Mouse (Mus musculus): Measurements from ENCODE around the gene Ppt2. TPM values are rescaled to one million over a fixed set of nuclear protein-coding genes. Genes with fewer than 3 reads are reported as not detected.

The Ppt2 gene
- polyA plus RNA-seq (2015; fragmentation: Nextera tagmentation; extraction: Ambion mirVana), result 16.2 and 17.7 TPM in 2 replicates

- H3K9ac ChIP-seq (replicated peaks; ENCODE audit: low read depth, low read length), result peak within 1 kb of the TSS; percentile 65
- ATAC-seq, result no peak
- H3K27ac ChIP-seq (ENCODE audit: low read length), result peak within 1 kb of the TSS; percentile 82
- peak within 1 kb of the TSS; percentile 69 for H3K4me3 ChIP-seq (replicated peaks; ENCODE audit: low read length)
- no peaks in the 10 kb centered on the region; the same call in 1 of the 2 replicates for H3K36me3 ChIP-seq (ENCODE audit: control insufficient read depth, insufficient read depth)
- H3K27me3 ChIP-seq (replicated peaks; ENCODE audit: control insufficient read depth, insufficient read depth, low read length), result peaks cover 16% of the 10 kb centered on the region
- H3K4me2 ChIP-seq (ENCODE audit: low read length), result peak within 1 kb of the TSS; percentile 89
- H3K9me3 ChIP-seq (ENCODE audit: control insufficient read depth, low read length), result no peaks in the 10 kb centered on the region
- peaks cover 60% of the 10 kb centered on the region for H3K4me1 ChIP-seq (replicated peaks; ENCODE audit: control insufficient read depth, insufficient read depth, low read length)
- 6% methylated on average over 29 of the region's 29 CpGs for WGBS
Observed at GRCm38 (mm10) chr17:34627943-34628643, at the start of gene Ppt2. Ppt2 (minus strand) TSS chr17:34628510.

GRCm38 (mm10) chr17:34676671-34677070 is 48.4 kb upstream of the Ppt2 start:
- peaks cover 24% of the 10 kb centered on the region for H3K27me3 ChIP-seq (replicated peaks; ENCODE audit: control insufficient read depth, insufficient read depth, low read length)
- H3K4me3 ChIP-seq (replicated peaks; ENCODE audit: low read length), result no peak overlapping the region

GRCm38 (mm10) chr17:34676093-34676460 is 47.8 kb upstream of the Ppt2 start:
- Histone ChIP-seq H3K4me3 (replicated peaks; ENCODE audit: low read length) (no peak overlapping the region), H3K27me3 (replicated peaks; ENCODE audit: control insufficient read depth, insufficient read depth, low read length) (peaks cover 30% of the 10 kb centered on the region), H3K27ac (ENCODE audit: low read length) (no peak overlapping the region), H3K9ac (replicated peaks; ENCODE audit: low read depth, low read length) (no peak overlapping the region), H3K4me2 (ENCODE audit: low read length) (no peak overlapping the region), H3K36me3 (ENCODE audit: control insufficient read depth, insufficient read depth) (no peaks in the 10 kb centered on the region), H3K4me1 (replicated peaks; ENCODE audit: control insufficient read depth, insufficient read depth, low read length) (peaks cover 11% of the 10 kb centered on the region), H3K9me3 (ENCODE audit: control insufficient read depth, low read length) (no peaks in the 10 kb centered on the region)
- WGBS, result 74% methylated on average over 6 of the region's 6 CpGs
- no peak for ATAC-seq

More at GRCm38 (mm10) chr17:34676671-34677070, 48.4 kb upstream of the Ppt2 start:
- H3K4me2 ChIP-seq (ENCODE audit: low read length), result no peak overlapping the region
- no peak overlapping the region for H3K27ac ChIP-seq (ENCODE audit: low read length)
- H3K9me3 ChIP-seq (ENCODE audit: control insufficient read depth, low read length), result no peaks in the 10 kb centered on the region
- H3K36me3 ChIP-seq (ENCODE audit: control insufficient read depth, insufficient read depth), result no peaks in the 10 kb centered on the region
- ATAC-seq, result no peak
- H3K4me1 ChIP-seq (replicated peaks; ENCODE audit: control insufficient read depth, insufficient read depth, low read length), result peaks cover 6% of the 10 kb centered on the region
- 81% methylated on average over 12 of the region's 12 CpGs for WGBS
- H3K9ac ChIP-seq (replicated peaks; ENCODE audit: low read depth, low read length), result no peak overlapping the region

GRCm38 (mm10) chr17:34675205-34676092 is 47.1 kb upstream of the Ppt2 start:
- no peaks in the 10 kb centered on the region for H3K9me3 ChIP-seq (ENCODE audit: control insufficient read depth, low read length)
- H3K4me3 ChIP-seq (replicated peaks; ENCODE audit: low read length), result no peak overlapping the region
- no peak overlapping the region for H3K9ac ChIP-seq (replicated peaks; ENCODE audit: low read depth, low read length)
- H3K36me3 ChIP-seq (ENCODE audit: control insufficient read depth, insufficient read depth), result no peaks in the 10 kb centered on the region
- H3K4me1 ChIP-seq (replicated peaks; ENCODE audit: control insufficient read depth, insufficient read depth, low read length), result peaks cover 11% of the 10 kb centered on the region
- H3K27me3 ChIP-seq (replicated peaks; ENCODE audit: control insufficient read depth, insufficient read depth, low read length), result peaks cover 37% of the 10 kb centered on the region
- 73% methylated on average over 13 of the region's 13 CpGs for whole genome bisulfite sequencing
- ATAC-seq, result no peak
- H3K27ac ChIP-seq (ENCODE audit: low read length), result no peak overlapping the region
- no peak overlapping the region for H3K4me2 ChIP-seq (ENCODE audit: low read length)

- Histone ChIP-seq H3K4me1 (replicated peaks; ENCODE audit: control insufficient read depth, insufficient read depth, low read length) (peaks cover 11% of the 10 kb centered on the region), H3K27me3 (replicated peaks; ENCODE audit: control insufficient read depth, insufficient read depth, low read length) (peaks cover 44% of the 10 kb centered on the region), H3K9ac (replicated peaks; ENCODE audit: low read depth, low read length) (no peak overlapping the region), H3K27ac (ENCODE audit: low read length) (no peak overlapping the region), H3K4me2 (ENCODE audit: low read length) (no peak overlapping the region), H3K9me3 (ENCODE audit: control insufficient read depth, low read length) (no peaks in the 10 kb centered on the region), H3K4me3 (replicated peaks; ENCODE audit: low read length) (no peak overlapping the region), H3K36me3 (ENCODE audit: control insufficient read depth, insufficient read depth) (no peaks in the 10 kb centered on the region)
- WGBS, result 71% methylated on average over 11 of the region's 11 CpGs
- ATAC-seq, result no peak
Observed at GRCm38 (mm10) chr17:34674524-34675204, 46.4 kb upstream of the Ppt2 start.

- 78% methylated on average over 7 of the region's 7 CpGs for WGBS
- H3K4me1 ChIP-seq (replicated peaks; ENCODE audit: control insufficient read depth, insufficient read depth, low read length), result peaks cover 11% of the 10 kb centered on the region
- H3K9me3 ChIP-seq (ENCODE audit: control insufficient read depth, low read length), result no peaks in the 10 kb centered on the region
- no peak overlapping the region for H3K4me3 ChIP-seq (replicated peaks; ENCODE audit: low read length)
- H3K9ac ChIP-seq (replicated peaks; ENCODE audit: low read depth, low read length), result no peak overlapping the region
- no peak for ATAC-seq
- no peak overlapping the region for H3K27ac ChIP-seq (ENCODE audit: low read length)
- H3K36me3 ChIP-seq (ENCODE audit: control insufficient read depth, insufficient read depth), result no peaks in the 10 kb centered on the region
- H3K4me2 ChIP-seq (ENCODE audit: low read length), result no peak overlapping the region
- H3K27me3 ChIP-seq (replicated peaks; ENCODE audit: control insufficient read depth, insufficient read depth, low read length), result peaks cover 44% of the 10 kb centered on the region
Observed at GRCm38 (mm10) chr17:34673139-34673538, 44.8 kb upstream of the Ppt2 start.

GRCm38 (mm10) chr17:34672246-34672792 is 44.0 kb upstream of the Ppt2 start:
- H3K27me3 ChIP-seq (replicated peaks; ENCODE audit: control insufficient read depth, insufficient read depth, low read length), result peaks cover 44% of the 10 kb centered on the region
- no peak for ATAC-seq
- peak overlapping the region; percentile 41 for H3K4me3 ChIP-seq (replicated peaks; ENCODE audit: low read length)
- no peaks in the 10 kb centered on the region for H3K36me3 ChIP-seq (ENCODE audit: control insufficient read depth, insufficient read depth)
- H3K9me3 ChIP-seq (ENCODE audit: control insufficient read depth, low read length), result no peaks in the 10 kb centered on the region
- 32% methylated on average over 49 of the region's 49 CpGs for WGBS
- no peak overlapping the region for H3K27ac ChIP-seq (ENCODE audit: low read length)
- no peak overlapping the region; the same call in 1 of the 2 replicates for H3K9ac ChIP-seq (replicated peaks; ENCODE audit: low read depth, low read length)
- H3K4me1 ChIP-seq (replicated peaks; ENCODE audit: control insufficient read depth, insufficient read depth, low read length), result peaks cover 11% of the 10 kb centered on the region
- peak overlapping the region; percentile 63 for H3K4me2 ChIP-seq (ENCODE audit: low read length)

- Histone ChIP-seq H3K9ac (replicated peaks; ENCODE audit: low read depth, low read length) (peak overlapping the region; percentile 25), H3K27ac (ENCODE audit: low read length) (no peak overlapping the region), H3K36me3 (ENCODE audit: control insufficient read depth, insufficient read depth) (no peaks in the 10 kb centered on the region), H3K4me1 (replicated peaks; ENCODE audit: control insufficient read depth, insufficient read depth, low read length) (peaks cover 11% of the 10 kb centered on the region), H3K4me2 (ENCODE audit: low read length) (peak overlapping the region; percentile 63), H3K27me3 (replicated peaks; ENCODE audit: control insufficient read depth, insufficient read depth, low read length) (peaks cover 44% of the 10 kb centered on the region), H3K9me3 (ENCODE audit: control insufficient read depth, low read length) (no peaks in the 10 kb centered on the region), H3K4me3 (replicated peaks; ENCODE audit: low read length) (peak overlapping the region; percentile 41)
- peak; percentile 33 for ATAC-seq
- 8% methylated on average over 87 of the region's 93 CpGs for WGBS
Observed at GRCm38 (mm10) chr17:34671151-34672066, 43.1 kb upstream of the Ppt2 start.
